Mouse (Mus musculus): Measurements from ENCODE around the gene H3f3b. TPM values are rescaled to one million over a fixed set of nuclear protein-coding genes. Genes with fewer than 3 reads are reported as not detected.
A peak's percentile ranks its signal among the peaks of the same experiment; 100 is the strongest.

Gene H3f3b
- total and polyA plus RNA-seq, 2 experiments from 2014 or later, result 627 to 2,179 TPM

DNA sequence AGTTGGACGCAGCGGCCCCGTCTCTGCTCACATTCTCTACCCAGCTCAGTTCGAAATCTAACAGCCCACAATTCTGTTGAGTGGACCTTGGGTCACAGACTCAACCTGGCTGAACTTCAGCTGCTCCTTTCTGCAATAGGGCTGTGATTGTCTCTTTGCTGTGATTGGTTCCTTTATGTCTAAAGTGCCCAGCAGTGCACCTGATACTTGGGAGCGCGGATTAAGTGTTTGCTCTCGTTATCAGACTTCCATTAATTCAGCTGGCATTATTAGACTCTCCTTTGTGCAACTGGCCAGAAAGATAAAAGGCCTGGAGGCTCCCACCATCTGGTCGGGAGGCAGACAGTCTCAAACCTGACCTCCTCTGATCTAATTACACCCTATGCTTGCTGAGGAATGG, 12.9 kb downstream of the H3f3b start:
- Histone ChIP-seq H3K36me3 (ENCODE audit: insufficient read depth, low read length) (no peaks in the 10 kb centered on the region), H3K4me1 (ENCODE audit: insufficient read depth, low read length) (peaks cover 6% of the 10 kb centered on the region), H3K4me3 (ENCODE audit: low read length) (no peak overlapping the region), H3K9ac (replicated peaks; ENCODE audit: low read length) (no peak overlapping the region), H3K27ac (no peak overlapping the region), H3K4me2 (ENCODE audit: low read depth, low read length) (no peak overlapping the region), H3K27me3 (ENCODE audit: insufficient read depth, low read length) (no peaks in the 10 kb centered on the region), H3K9me3 (ENCODE audit: low read length) (no peaks in the 10 kb centered on the region)
- DNase-seq (ENCODE audit: low spot score) (no peak), ATAC-seq (no peak)
- WGBS, result 64% methylated on average over 8 of the region's 8 CpGs
- TF ChIP-seq CTCF (IDR thresholded peaks at IDR 0.05; ENCODE audit: low read depth), result no peak

DNA sequence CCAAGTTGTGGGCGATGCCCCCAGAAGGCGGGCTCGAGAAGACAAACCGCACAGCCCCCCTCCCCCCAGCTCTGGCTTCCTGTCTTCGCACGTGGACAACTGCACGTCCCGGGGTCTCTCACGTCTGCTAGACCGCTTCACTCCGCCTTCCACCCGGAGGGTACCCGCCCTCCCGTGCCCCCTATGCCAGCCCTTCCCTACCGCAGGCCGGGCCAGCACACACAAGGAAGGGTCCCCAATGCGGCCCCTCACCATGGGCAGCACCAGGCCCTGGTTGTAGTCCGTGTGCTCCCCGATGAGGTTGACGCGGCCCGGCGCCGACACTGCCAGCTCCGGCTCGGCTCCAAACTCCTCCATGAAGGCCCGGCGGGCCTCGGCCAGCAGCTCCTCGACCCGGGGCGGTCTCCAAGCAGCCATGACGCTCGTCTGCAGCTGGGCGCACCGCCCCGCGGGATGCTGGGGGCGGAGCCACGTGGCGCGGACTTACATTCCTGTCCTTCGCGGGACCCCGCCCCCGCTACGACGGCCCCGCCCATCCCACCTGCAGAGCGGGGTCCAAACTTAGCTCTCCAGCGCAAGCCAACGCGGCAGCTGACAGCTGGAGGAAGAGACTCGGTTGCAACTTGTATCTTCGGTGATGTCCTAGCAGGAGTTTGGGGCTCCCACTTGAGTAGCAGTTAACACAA, 15.4 kb downstream of the H3f3b start, which contains the start of gene Galk1:
TSS of gene Galk1 (minus strand) at position 458 of the 686 bp plus-strand sequence.
- peak within 1 kb of the TSS; percentile 84 for H3K27ac ChIP-seq
- under 1% methylated on average over 53 of the region's 55 CpGs for WGBS
- no peaks in the 10 kb centered on the region for H3K27me3 ChIP-seq (ENCODE audit: insufficient read depth, low read length)
- TF ChIP-seq CTCF (IDR thresholded peaks at IDR 0.05; ENCODE audit: low read depth), result no peak
- no peaks in the 10 kb centered on the region for H3K36me3 ChIP-seq (ENCODE audit: insufficient read depth, low read length)
- peak; percentile 86 for ATAC-seq
- peak within 1 kb of the TSS; percentile 57 for H3K9ac ChIP-seq (replicated peaks; ENCODE audit: low read length)
- H3K9me3 ChIP-seq (ENCODE audit: low read length), result no peaks in the 10 kb centered on the region
- peak within 1 kb of the TSS; percentile 70 for H3K4me2 ChIP-seq (ENCODE audit: low read depth, low read length)
- peak; percentile 87 for DNase-seq (ENCODE audit: low spot score)
- H3K4me3 ChIP-seq (ENCODE audit: low read length), result peak within 1 kb of the TSS; percentile 51
- peaks cover 6% of the 10 kb centered on the region for H3K4me1 ChIP-seq (ENCODE audit: insufficient read depth, low read length)

DNA sequence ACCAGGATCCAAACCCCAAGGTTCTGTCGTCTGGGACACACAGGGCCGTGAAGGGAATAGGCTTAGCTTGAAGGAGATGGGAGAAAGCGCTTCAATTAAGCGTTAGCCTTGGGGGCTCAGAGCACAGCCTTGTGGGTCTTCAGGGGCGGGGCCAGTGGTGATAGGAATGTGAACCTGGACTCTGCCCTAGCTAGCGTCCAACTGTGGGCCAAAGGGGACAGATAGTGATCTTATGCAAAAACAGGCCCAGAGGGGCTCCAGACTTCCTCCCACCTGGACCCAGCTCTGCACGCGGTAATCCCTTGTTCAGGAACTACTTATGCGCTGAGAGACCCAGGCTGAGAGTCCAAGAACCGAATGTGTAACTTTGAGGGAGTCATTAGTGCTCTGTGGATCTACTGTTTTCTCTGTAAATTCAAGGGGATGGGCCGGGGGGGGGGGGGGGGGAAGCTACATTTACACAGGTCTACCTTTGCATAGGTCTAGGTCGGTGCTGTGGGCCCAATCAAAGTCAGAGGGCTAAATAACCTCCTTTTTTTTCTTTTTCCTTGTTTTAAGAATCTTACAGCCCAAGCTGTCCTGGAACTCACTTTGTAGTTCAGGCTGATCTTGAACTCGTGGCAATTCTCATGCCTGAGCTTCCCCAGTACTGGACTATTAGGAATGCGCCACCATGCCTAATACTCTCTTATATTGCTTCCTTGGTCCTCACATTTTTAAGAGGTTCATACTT, 16.1 kb downstream of the H3f3b start:
- Histone ChIP-seq H3K4me2 (ENCODE audit: low read depth, low read length) (peak overlapping the region; percentile 70), H3K4me1 (ENCODE audit: insufficient read depth, low read length) (peaks cover 6% of the 10 kb centered on the region), H3K4me3 (ENCODE audit: low read length) (peak overlapping the region; percentile 51), H3K9me3 (ENCODE audit: low read length) (no peaks in the 10 kb centered on the region), H3K9ac (replicated peaks; ENCODE audit: low read length) (peak overlapping the region; percentile 57), H3K36me3 (ENCODE audit: insufficient read depth, low read length) (no peaks in the 10 kb centered on the region), H3K27me3 (ENCODE audit: insufficient read depth, low read length) (no peaks in the 10 kb centered on the region), H3K27ac (peak overlapping the region; percentile 84; the same call in 1 of the 2 replicates)
- WGBS, result 34% methylated on average over 14 of the region's 14 CpGs
- ATAC-seq (no peak), DNase-seq (ENCODE audit: low spot score) (no peak)
- no peak for TF ChIP-seq CTCF (IDR thresholded peaks at IDR 0.05; ENCODE audit: low read depth)

DNA sequence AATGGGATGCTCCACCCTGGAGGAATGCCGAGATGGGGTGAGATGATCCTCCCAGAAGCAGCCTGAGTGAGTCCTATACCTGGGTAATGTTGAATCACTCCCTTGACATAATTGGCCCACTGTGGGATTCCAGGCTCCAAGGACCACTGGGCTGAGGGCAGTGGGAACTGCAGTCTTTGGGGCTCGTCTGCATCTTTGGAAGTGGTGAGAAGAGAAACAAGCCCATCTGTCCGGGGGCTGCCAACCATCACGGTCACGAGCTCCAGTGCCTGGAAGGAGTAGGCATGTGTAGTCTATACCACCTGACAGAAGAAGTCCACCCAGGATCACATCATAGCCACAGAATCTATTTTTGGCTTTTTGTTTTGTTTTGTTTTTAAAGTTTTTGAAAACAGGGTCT, 16.8 kb downstream of the H3f3b start:
- H3K9me3 ChIP-seq (ENCODE audit: low read length), result no peaks in the 10 kb centered on the region
- no peak overlapping the region for H3K9ac ChIP-seq (replicated peaks; ENCODE audit: low read length)
- H3K4me3 ChIP-seq (ENCODE audit: low read length), result no peak overlapping the region
- no peaks in the 10 kb centered on the region for H3K27me3 ChIP-seq (ENCODE audit: insufficient read depth, low read length)
- DNase-seq (ENCODE audit: low spot score) (no peak), ATAC-seq (no peak)
- peaks cover 6% of the 10 kb centered on the region for H3K4me1 ChIP-seq (ENCODE audit: insufficient read depth, low read length)
- H3K36me3 ChIP-seq (ENCODE audit: insufficient read depth, low read length), result no peaks in the 10 kb centered on the region
- no peak for TF ChIP-seq CTCF (IDR thresholded peaks at IDR 0.05; ENCODE audit: low read depth)
- H3K4me2 ChIP-seq (ENCODE audit: low read depth, low read length), result no peak overlapping the region
- WGBS, result 75% methylated on average over 5 of the region's 5 CpGs
- H3K27ac ChIP-seq, result 0 out of 2 replicates have a peak overlapping the region, but pooled peaks have one; percentile 70

DNA sequence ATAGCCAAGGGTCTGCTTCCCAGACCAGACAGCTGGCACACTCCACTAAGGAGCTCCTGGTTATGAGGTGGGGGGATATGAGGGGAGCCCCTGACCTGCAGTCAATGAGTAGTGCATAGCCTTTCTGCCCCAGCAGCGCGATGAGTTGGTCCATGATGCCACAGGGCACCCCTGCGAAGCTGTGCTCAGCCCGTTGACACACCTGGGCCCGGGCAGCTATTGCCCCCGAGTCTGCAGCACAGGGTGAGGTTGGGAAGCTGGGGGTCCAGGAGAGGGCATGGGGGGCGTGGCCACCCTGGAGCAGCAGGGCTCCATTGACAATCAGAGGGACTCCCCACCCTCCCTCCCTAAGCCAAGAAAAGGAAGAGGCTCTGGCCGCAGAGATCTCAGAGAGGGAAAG, 17.6 kb downstream of the H3f3b start:
- no peak for TF ChIP-seq CTCF (IDR thresholded peaks at IDR 0.05; ENCODE audit: low read depth)
- 72% methylated on average over 8 of the region's 8 CpGs for WGBS
- ATAC-seq (no peak), DNase-seq (ENCODE audit: low spot score) (no peak)
- H3K4me2 ChIP-seq (ENCODE audit: low read depth, low read length), result no peak overlapping the region
- H3K4me3 ChIP-seq (ENCODE audit: low read length), result no peak overlapping the region
- peak overlapping the region; percentile 70; the same call in 1 of the 2 replicates for H3K27ac ChIP-seq
- no peak overlapping the region for H3K9ac ChIP-seq (replicated peaks; ENCODE audit: low read length)
- H3K9me3 ChIP-seq (ENCODE audit: low read length), result no peaks in the 10 kb centered on the region
- no peaks in the 10 kb centered on the region for H3K36me3 ChIP-seq (ENCODE audit: insufficient read depth, low read length)
- no peaks in the 10 kb centered on the region for H3K27me3 ChIP-seq (ENCODE audit: insufficient read depth, low read length)
- peaks cover 10% of the 10 kb centered on the region for H3K4me1 ChIP-seq (ENCODE audit: insufficient read depth, low read length)

DNA sequence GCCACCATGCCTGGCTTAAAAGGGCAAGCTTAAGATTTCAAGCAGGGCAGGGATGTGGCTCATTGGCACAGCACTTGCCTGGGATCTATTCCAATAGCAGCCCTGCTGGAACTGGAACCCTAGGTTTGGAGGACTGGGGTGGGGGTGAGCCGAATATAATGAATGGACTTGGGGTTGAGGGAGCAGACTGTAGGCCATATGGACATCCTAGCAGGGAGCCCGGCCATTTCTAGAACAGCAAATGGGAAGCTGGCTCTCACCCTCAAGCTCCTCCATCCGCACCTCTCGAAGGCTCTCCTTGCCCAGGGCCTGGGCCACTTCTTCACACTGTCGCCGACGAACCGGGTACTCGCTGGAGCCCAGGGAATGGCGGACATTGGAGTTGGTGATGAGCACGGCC, 18.1 kb downstream of the H3f3b start:
- no peak overlapping the region for H3K4me3 ChIP-seq (ENCODE audit: low read length)
- WGBS, result 54% methylated on average over 11 of the region's 11 CpGs
- 0 out of 2 replicates have a peak overlapping the region, but pooled peaks have one; percentile 7 for H3K9ac ChIP-seq (replicated peaks; ENCODE audit: low read length)
- DNase-seq (ENCODE audit: low spot score) (peak; percentile 75), ATAC-seq (peak; percentile 19; the same call in 1 of the 2 replicates)
- H3K27me3 ChIP-seq (ENCODE audit: insufficient read depth, low read length), result no peaks in the 10 kb centered on the region
- H3K27ac ChIP-seq, result peak overlapping the region; percentile 70
- H3K4me2 ChIP-seq (ENCODE audit: low read depth, low read length), result no peak overlapping the region
- TF ChIP-seq CTCF (IDR thresholded peaks at IDR 0.05; ENCODE audit: low read depth), result no peak
- no peaks in the 10 kb centered on the region for H3K36me3 ChIP-seq (ENCODE audit: insufficient read depth, low read length)
- H3K9me3 ChIP-seq (ENCODE audit: low read length), result no peaks in the 10 kb centered on the region
- peaks cover 13% of the 10 kb centered on the region for H3K4me1 ChIP-seq (ENCODE audit: insufficient read depth, low read length)
